Mouse (Mus musculus) leukemia stem cell, adult 10-12 weeks (primary cell): ENCODE measurements around the gene Pstk. TPM values are rescaled to one million over a fixed set of nuclear protein-coding genes. Genes with fewer than 3 reads are reported as not detected.

Experiments used
- polyA plus RNA-seq: library from polyadenylated mRNA; stranded (reverse); fragments of >175 nt; gene quantifications from 2 replicates; pipeline ENCODE4 v1.2.3, GENCODE M21; 2012; ENCODE audit warnings: low replicate concordance

The Pstk gene
- 13.3 and 14.2 TPM in 2 replicates for polyA plus RNA-seq

GRCm38 (mm10) chr7:131370648-131371469, at the start of gene Pstk:
TSS of gene Pstk (plus strand) at chr7:131371141.

GRCm38 (mm10) chr7:131322192-131322591, 48.7 kb upstream of the Pstk start, which contains the start of gene Cuzd1:
TSS of gene Cuzd1 (minus strand) at chr7:131322292.

GRCm38 (mm10) chr7:131329416-131329815, 41.5 kb upstream of the Pstk start, which contains the start of gene Fam24b:
TSS of gene Fam24b (minus strand) at chr7:131329516.

GRCm38 (mm10) chr7:131333564-131333963, 37.4 kb upstream of the Pstk start, which contains the start of gene Fam24a:
TSS of gene Fam24a (plus strand) at chr7:131333864.

GRCm38 (mm10) chr7:131362615-131363300, 8.2 kb upstream of the Pstk start, which contains the start of gene 2310057M21Rik:
TSS of gene 2310057M21Rik (minus strand) at chr7:131362759.

GRCm38 (mm10) chr7:131410416-131411058, 39.6 kb downstream of the Pstk start, which contains the start of the genes Ikzf5 and Acadsb:
TSS of gene Ikzf5 (minus strand) at chr7:131410521.
TSS of gene Acadsb (plus strand) at chr7:131410601.

Other genes with a start within 250 kb of the Pstk start
- gene 4933402N03Rik, start 224.8 kb upstream of the Pstk start, polyA plus RNA-seq: not detected in 2 replicates
- gene 5430419D17Rik, start 196.7 kb upstream of the Pstk start, polyA plus RNA-seq: 0.02 TPM in 1 of 2 replicates, not detected in the other
- gene Cuzd1, start 48.8 kb upstream of the Pstk start, polyA plus RNA-seq: not detected in 2 replicates
- not detected in 2 replicates for gene Fam24b, start 41.6 kb upstream of the Pstk start, polyA plus RNA-seq
- gene Fam24a, start 37.3 kb upstream of the Pstk start, polyA plus RNA-seq: not detected in 2 replicates
- gene 2310057M21Rik, start 8.4 kb upstream of the Pstk start, polyA plus RNA-seq: 14.2 and 14.3 TPM in 2 replicates
- 3.1 and 21.8 TPM in 2 replicates for gene Ikzf5, start 39.4 kb downstream of the Pstk start, polyA plus RNA-seq
- 0.64 and 3.5 TPM in 2 replicates for gene Acadsb, start 39.5 kb downstream of the Pstk start, polyA plus RNA-seq
- gene Hmx3, start 171.7 kb downstream of the Pstk start, polyA plus RNA-seq: not detected in 2 replicates
- gene Hmx2, start 177.6 kb downstream of the Pstk start, polyA plus RNA-seq: 0.69 TPM in 1 of 2 replicates, not detected in the other
- gene Bub3, start 189.1 kb downstream of the Pstk start, polyA plus RNA-seq: 29.9 and 30.3 TPM in 2 replicates